Mouse (Mus musculus): ENCODE data around the gene Rin2.

DNA sequence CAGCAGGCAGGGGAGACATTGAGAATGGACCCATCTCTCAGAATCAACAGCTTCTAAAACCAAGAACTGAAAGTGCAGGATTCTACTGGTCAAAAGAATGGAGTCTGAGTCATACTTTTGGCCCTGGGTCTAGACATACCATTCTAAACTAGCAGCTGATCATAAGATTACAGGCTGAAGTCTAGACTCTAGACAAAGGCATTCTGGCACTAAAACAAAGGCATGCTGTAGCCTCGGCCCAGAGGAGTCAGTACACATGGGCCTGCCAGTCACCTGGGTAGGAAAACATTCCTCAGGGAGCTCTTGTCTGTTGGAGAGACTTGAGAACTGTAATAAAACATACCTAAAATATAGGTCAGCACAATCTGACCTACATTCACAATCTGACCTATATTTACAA, 18.3 kb upstream of the Rin2 start:
- no peak for TF ChIP-seq CTCF (IDR thresholded peaks at IDR 0.05; ENCODE audit: borderline replicate concordance, extremely low read depth, insufficient read depth, insufficient read length)
- no peak for TF ChIP-seq POLR2A (IDR thresholded peaks at IDR 0.05; ENCODE audit: borderline replicate concordance, extremely low read depth, insufficient read depth, insufficient read length, poor library complexity, severe bottlenecking)
